Mouse (Mus musculus): Measurements from ENCODE around the gene Gfod2.
A peak's percentile ranks its signal among the peaks of the same experiment; 100 is the strongest.

Gfod2 gene

DNA sequence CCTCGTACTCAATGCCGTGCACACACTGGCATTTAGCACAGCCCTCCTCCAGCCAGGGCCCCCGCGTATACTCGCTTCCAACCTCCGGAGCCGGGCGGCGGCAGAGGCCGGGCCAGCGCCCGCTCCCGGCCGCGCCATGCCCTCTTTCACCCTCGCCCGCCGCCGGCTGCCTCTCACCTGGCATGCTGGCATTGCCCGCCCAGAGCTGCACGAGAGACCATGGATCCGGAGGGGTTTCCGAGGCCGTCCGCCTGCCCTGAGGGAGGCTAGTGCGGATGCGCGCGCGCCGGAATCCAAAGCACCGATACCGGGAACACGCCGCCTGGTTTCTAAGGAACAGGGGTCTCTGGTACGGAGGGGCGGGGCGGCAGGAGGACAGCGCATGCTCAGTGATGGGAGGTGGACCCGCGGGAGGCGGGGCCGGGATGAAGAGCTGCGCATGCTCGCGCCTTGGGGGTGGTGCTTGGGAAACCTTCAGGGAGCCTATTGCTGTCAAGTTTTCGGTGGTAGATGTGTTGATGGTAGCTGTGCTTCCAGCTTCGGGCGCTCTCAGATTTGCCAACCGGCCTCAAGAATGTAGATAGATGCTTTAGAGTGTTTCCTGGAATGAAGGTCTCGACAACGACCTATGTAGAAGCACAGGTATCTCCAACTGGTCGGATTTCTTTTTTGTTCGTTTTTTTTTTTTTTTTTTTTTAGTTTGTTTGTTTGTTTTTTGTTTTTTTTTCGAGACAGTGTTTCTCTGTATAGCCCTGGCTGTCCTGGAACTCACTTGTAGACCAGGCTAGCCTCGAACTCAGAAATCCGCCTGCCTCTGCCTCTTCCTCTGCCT is at the start of gene Gfod2:
Gene Gfod2 (minus strand): TSS at position 388 of the 832 bp plus-strand sequence.
- peak; percentile 99 for DNase-seq (ENCODE audit: low spot score)

DNA sequence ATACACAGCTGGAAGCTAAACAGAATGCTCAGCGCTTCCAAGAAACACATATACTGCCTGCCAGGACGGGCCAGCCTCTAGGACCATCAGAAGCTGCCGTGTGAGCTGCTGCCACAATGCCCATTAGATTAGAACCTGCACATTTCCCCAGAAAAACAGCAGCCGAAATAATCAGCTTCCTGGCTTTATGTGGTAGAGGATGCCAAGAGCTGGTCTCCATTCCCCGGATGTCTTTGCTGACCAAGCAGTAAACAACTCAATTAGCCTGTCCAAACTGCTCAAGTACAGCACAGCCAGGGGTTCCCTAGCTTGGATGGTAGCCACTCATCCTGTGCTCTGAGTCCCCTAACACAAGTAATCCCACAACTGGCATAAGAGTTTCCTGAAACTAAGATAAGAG is 49.3 kb upstream of the Gfod2 start:
- DNase-seq (ENCODE audit: low spot score): no peak

DNA sequence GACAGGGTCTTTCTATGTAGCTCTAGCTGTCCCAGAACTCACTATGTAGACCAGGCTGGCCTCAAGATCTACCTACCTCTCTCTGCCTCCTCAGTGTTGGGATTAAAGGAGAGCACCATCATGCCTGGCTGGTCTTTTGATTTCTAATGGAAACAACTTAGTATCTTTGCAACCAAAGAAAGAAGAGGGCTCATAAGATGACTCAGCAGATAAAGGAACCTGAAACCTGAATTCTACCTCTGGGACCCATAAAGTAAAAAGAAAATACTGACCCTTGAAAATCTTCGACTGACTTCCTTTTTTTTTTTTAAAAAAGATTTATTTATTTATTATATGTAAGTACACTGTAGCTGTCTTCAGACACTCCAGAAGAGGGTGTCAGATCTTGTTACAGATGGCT is 47.5 kb upstream of the Gfod2 start:
- DNase-seq (ENCODE audit: low spot score): no peak

DNA sequence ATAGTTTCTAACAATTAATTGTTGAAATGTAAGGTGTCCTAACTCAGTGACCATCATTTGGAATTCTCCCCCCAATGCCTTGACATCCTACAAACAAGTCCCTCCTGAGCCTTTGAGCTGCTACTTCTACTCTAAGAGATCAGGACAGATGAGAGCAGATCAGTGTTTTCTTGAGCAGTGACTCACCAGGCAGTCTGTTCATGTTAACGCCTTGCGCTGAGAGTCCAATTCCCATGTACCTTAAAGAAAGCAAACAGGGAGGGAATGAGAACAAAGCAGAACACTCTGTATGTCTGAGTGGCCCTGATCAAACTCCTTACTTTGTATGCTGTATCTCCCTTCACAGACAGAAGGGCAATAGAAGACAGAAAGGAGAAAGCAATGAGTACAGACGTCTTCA is 46.9 kb upstream of the Gfod2 start:
- no peak for DNase-seq (ENCODE audit: low spot score)

DNA sequence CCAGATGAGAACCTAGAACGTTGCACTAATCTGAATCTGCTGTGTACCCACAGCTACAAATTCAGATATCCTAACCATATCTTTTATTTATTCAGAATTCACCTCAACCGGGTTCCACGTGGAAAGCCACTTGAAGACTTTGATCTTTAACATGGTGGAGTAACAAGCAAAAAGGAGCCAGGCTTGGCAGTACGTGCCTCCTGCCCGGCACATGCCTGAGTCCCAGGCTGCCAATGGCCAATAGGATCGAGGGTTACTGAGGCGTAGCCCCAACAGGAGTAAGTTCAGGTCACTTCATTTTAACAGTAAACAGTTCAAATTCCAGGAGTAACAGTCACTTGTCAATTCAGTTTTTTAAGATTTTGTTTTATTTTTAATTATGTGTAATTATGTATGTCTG is 46.3 kb upstream of the Gfod2 start:
- no peak for DNase-seq (ENCODE audit: low spot score)

DNA sequence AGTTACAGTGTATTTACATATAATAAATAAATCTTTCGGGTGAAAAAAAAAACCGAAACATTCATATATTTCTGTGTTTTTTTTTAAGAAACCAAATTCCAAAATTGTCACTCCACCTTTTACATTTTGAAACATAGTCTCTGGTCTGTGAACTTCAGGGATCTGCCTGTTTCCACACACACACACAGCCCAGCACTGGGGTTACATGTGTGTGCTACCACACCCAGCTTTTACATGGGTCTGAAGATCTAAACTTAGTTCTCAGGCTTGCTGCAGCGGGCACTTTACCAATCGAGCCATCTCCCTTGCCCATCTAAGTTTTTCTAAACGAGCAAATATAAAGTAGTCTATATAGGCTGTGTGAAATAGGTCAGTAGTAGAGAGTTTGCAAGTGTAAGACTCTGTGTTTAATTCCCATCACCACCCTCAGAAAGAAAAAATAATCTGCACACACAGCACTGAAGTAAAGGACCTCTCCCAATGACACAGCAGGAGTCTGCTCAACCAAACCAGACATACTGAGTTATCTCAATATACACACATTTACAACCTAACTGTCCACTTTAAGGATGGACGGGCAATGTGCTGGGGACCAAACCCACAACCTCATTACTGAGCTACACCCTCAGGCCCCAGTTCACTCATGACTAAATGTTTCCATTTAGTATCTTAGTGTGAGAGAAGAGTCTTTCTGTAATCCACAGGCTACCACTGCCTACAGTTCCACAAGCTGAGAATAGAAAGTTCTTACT is 42.9 kb upstream of the Gfod2 start:
- DNase-seq (ENCODE audit: low spot score): no peak

DNA sequence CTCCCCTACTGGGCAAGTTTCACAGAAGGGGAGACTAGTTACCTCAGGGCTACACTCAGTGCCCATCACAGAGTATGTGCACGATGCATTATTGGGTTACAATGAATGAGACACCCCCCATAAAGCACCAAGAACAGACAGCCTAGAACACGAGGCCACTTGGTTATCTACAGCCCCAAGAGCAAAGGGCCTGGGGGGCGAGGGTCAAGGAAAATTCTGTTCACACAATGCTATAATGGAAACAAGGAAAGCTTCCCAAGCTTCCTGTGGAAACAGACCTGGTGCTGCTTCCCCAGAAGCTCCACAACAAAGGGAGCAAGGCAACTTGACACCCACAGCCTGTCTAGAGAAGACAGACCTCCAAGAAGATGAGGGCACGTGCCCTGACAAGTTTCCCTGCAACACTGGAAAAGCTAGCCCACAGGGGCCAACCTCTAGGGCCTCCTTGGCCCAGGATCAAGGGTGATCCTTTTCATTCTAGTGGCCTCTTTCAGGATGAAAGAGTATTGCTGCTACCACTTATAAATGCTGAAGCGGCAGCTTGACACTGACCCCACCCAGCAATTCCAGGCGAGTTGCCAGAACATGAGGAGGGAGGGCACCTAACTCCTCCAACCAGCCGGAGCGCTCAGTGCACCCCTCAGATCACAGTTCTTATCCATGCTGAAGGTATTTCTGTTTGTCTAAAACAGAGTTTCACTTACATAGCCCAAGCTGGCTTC is 40.8 kb upstream of the Gfod2 start:
- peak; percentile 70 for DNase-seq (ENCODE audit: low spot score)

DNA sequence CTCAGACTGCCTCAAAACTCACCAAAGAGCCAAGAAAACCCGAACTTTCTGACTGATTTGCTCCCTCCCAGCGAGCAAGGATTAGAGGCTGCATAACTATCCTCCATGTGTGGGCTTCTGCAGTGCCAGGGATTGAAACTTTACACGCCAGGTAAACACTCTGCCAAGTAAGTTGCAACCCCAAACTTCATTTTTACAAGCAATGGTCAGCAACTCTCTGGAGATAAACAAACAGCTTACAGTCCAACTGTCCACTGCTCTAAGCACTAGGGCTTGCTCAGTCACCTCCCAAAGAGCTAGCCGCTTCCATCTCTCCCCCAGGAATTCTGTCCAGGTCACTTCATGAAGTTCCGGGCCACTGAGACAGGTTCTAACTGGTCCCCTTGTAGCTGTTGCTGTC is 39.9 kb upstream of the Gfod2 start:
- DNase-seq (ENCODE audit: low spot score): no peak

DNA sequence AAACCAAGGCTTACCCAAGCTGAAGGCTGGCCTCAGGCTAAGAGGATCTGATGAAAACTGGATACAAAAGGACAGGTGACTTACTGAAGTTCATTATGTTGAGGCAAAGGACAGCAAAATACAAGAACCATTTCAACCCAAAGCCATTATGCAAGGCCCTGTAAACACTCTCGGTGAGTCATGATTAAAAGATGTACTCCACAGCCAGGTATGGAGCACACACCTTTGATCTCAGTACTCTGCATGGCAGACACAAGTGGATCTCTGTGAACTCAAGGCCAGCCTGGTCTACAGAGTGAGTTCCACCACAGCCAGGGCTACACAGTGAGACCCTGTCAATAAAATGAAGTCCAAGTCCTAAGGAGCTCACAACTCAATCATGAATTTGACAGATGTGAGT is 37.3 kb upstream of the Gfod2 start:
- no peak for DNase-seq (ENCODE audit: low spot score)

DNA sequence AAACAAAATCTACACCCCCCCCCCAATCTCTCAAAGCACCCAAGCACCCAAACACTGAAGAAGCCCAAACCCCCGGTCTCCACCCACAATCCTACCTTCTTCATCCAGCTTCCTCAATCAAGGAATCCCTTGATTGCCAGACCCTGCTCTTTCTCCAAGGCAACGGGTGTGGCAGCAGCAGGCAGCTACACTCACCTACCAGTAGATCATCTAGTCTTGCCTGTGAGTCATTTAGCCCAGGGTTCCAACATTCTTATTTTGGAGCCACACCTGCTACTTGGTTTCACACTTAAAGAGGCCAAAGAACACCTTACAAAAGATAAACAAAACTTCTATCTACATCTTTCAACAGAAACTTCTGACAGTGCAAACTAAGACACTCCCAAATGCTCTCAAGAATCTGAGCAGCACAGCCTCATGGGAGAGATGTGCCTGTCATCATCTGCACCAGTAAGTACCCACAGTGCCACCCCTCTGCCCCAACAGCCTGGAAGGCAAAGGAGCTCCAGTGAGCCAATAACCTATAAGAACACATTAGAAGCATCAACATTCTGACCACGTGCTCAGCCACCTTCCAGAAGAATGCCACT is 35.6 kb upstream of the Gfod2 start:
- no peak for DNase-seq (ENCODE audit: low spot score)

DNA sequence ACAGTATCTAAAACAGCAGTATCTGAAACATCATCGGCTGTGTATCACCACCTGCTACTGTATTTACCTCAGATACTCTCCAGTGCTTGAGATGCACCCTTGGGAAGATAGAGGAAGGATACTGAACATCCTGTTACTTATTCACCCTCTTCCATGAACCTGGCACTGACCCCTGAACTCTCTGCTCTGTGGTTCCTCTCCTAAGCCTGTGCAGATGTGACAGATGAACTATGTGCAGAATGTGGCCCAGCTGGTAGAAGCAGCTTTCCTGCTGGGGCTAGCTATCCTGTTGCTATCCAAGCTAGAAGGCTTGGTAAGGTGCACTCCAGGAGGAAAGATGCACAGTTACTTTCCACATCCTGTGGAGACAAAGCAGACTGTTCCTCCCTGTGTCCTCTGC is 34.9 kb upstream of the Gfod2 start:
- no peak for DNase-seq (ENCODE audit: low spot score)

DNA sequence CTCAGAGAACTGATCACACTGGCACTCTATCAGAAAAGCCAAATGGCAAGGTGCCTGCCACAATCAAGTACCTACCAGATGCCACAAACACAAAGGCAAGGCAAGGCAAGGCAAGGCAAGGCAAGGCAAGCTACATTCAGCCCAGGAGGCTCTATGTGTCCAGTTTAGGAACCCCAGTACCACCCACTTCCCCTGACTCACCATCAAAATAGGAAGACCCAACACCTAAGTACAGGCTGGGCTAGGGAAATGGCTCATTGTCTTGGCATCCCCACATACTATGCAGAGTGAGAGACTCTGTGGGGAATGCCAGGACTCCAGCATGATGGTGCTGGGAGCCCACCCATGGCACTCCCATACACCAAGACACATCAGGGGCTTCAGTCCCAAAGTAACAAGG is 31.2 kb upstream of the Gfod2 start:
- no peak for DNase-seq (ENCODE audit: low spot score)

DNA sequence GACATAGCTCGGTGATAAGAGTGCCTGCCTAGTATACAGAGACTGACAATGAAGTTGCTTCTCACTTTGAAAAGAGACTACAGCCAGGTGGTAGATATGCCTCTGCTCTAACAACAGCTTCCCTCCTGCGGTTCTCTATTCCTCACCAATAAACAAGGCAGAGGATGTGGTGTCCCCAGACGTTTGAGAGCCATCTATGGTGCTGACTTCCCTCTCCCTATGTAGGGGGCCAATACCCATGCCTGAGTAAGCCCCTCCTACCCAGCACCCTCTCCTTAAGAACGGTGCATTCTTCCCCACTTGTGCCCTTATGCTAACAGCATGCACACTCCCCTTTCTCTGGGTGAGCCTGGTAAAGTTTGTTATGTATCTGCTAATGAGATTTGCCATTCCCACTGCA is 30.5 kb upstream of the Gfod2 start:
- DNase-seq (ENCODE audit: low spot score): no peak

DNA sequence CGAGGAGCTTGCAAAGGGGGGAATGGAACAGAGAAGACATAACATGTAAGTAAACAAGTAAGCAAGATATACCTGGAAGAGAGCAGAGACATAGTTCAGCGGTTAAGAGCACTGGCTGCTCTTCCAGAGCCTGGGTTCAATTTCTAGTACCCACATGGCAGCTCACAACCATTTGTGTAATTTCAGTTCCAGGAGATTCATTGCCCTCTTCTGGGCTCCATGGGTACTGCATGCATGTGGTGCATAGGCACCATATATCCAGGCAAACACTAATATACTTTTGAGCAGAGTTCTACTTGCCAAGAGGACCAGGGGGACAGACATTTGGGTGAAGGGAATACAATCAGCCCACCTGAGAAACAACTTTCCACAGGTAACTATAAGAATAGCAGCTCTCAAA is 29.8 kb upstream of the Gfod2 start:
- peak; percentile 23 for DNase-seq (ENCODE audit: low spot score)

DNA sequence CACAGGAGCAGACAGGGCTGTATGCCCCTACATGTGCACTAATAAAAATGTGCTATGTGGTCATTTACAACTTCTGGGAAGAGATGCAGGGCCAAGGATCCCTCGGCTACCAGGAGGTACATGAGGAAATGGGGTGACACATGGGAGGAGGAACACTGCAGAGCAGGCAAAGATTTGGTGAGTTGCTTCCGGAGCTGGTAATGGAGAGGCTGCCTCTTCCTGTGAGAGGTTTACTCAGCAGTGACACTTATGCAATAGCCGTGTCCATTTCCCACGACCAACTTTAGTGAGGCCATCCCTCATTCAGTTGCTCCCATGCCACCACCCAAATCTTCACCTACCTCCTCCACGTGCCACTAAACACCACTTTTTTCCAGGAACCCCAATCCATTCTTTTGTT is 21.8 kb upstream of the Gfod2 start:
- DNase-seq (ENCODE audit: low spot score): no peak

DNA sequence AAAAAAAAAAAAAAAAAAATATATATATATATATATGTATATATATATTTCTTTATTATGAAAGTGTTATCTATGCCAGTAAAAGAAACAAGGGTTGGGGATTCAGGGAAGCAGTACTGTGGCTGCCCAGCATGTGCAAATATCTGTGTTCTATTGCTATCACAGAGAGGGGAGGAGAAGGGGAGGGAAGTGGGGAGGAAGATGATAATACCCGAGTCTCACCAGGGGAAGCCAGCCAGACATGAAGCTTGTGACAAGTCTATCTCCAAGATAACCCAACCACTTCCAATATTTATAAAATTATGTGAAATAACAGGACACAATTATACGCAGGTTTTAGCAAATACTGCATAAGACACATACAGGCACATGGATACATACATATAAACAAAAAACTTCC is 19.4 kb upstream of the Gfod2 start:
- DNase-seq (ENCODE audit: low spot score): no peak

DNA sequence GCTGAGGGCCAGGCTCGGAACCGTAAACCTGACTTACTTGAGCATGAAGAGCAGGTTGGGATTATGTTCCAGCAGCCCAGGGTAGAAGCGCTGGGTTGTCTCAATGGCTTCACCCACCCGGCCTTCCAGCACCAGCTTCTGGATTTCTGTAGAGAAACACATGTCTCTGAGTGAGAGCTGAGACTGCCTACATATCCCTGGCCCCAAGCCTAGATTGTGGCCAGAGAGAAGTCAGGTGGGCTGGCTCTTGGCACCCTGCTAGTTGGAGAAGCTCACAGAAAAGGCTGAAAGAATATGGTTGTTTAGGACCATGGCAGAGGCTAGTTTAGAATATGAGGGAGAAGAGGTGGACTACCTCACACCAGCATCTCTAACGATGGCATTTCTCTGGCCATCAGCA is 16.0 kb upstream of the Gfod2 start:
- no peak for DNase-seq (ENCODE audit: low spot score)

DNA sequence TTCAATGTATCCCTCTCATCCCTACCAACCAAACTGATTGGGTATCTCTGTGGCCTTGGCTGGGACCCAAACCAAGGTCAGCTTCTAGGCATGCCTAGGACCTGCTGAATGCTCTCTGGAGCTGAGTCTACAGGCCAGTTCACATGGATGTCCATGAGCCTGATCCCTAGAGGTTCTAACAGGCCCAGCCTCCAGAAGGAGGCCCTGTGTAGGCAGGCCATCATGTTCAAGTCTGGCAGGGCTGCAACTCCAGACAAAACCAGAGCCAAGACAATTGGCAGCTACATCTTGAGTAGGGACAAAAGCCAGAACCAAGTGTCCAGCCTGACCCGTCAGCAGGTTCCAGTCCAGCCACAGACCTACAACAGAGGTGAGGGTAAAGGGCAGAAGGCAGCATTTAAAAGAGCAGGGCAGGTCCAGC is 15.0 kb upstream of the Gfod2 start:
- DNase-seq (ENCODE audit: low spot score): no peak

DNA sequence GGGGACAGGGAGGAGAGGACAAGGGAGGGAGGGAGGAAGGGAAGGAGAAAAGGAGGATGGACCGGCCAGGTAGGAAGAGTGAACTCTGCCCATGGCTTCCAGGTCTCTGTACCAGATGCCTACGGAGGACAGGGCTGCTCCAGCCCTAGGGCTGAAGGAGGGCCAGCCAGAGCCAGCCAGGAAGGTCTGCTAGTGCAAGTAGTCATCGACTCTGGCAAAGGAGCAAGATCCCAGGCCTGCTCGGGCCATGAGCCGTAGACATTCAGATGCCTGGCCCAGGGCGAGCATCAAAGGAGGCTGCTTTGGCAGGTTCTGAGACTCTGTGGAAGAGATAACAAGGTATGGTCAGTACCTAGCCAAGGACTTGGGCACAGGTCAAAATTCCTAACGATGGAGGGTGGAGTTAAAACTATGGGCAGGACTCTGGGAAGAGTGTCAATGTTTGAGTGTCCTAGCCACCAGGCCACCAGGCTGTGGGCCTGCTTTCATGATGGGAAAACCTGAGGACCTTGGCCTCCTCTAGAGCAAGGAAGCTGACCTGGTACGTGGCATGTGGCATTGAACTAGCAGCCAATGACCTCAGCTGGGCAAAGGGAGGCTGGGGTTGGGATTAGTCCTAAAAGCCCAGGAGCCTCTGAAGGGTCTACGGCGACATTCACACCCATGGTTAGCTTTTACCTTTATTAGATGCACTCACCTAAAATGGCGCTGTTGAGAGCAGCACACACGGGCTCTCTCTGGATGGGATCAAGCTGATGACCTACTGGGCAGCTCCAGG is 13.1 kb upstream of the Gfod2 start:
- DNase-seq (ENCODE audit: low spot score): no peak

DNA sequence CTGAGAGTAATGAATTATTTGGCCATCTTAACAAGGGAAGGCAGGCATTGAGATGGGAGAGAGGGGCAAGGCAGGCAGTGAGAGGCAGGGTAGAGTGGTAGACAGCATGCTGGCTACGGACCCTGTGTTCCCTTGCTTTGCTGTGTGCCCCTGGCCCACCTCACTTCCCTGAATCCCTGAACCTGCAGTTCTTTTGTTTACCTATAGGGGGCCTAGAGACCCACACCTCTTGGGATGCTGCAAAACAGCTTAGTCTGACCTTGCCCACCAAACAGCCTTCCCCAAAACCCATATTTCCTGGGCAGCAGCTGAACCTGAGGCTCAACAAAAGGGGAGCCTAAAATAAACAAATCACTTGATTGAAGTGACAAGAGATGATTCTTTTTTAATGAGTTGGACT is 12.1 kb upstream of the Gfod2 start:
- DNase-seq (ENCODE audit: low spot score): no peak

DNA sequence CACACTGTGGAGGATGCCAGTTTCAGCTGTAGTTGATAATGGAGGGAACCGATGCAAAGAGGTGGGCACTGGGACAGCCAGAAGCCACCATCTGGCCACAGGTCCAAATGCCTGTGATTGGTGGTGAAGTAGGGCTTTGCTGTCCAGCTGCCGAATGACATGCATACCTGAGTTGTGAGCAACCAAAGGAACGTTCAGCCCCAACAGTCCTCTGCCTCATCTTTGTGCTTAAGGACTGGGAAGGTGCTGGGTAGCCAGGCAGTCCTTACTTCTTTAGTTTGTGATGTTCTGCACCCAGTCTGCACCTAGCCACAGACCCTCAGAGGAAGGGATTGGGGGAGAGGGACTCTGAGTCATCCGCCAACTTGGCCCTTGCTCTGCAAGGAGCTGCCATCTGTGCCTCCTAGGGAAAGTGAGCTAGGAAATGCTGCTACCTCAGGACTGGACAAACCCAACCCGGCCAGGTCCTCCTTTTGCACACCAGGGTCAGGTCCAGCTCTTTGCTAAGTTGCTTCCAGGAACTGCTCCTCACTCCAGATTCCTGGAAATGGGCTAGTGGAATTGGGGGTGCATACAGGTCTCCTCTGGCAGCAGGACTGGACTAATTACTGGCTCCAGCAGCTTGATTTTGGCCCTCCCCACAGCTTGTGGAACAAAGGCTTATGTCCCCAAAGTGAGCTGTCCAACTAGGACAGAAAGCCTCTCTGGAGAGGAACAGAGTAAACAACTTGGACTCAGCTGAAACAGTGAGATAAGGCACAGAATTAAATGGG is 10.2 kb upstream of the Gfod2 start:
- no peak for DNase-seq (ENCODE audit: low spot score)
